Mouse (Mus musculus): ENCODE results near the gene Ubc. TPM values are rescaled to one million over a fixed set of nuclear protein-coding genes. Genes with fewer than 3 reads are reported as not detected.
A peak's percentile ranks its signal among the peaks of the same experiment; 100 is the strongest.
"Not testable (repeated sequence)": the region's sequence is repeated elsewhere in the genome, so short reads cannot be mapped to it uniquely, and the experiment has no call there.

Gene Ubc
- polyA plus RNA-seq (2016; fragmentation: Nextera tagmentation; extraction: Ambion mirVana), result 921 and 966 TPM in 2 replicates

DNA sequence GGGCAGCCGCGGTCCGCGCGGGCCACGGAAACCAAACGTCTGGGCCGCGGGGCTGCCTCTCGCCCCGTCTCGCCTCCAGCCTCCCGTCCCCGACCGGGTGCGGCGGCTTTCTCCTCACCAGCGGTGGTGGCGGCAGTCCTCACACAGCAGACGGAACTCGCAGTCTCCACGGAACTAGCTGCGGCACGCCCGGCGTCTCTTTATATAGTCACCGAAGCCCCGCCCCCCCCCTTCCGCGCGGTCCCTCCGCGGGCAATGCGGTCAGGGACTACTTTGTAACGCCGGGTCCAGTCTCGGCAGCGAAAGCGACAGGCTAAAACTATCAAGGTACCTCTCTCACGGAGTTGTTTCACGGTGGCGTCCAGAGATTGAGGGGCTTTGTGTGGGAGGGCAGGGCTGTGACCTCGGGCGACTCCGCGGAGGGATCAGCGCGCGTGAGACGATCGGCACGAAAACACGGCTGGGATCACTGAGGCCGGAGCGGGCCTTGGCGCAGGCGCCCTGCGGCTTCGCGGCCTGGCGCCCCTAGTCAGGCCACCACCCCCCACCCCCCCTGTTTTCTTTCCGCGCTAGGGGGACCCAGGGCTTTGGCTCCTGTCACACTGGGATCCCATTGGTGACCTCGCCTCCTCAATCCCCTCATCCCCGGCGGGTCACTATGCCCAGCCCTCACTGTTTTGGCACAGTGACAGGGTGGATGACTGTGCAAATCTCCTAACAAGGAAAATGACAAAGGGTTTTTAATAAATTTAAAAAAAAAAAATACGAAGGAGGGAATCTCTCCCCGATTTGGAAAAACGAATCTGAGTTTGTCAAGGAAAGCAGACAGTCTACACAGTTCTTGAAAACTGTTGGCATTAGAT lies at the start of gene Ubc:
Ubc (minus strand) TSS at position 624 of the 863 bp plus-strand sequence.
- H3K9me3 ChIP-seq, result no peaks in the 10 kb centered on the region

DNA sequence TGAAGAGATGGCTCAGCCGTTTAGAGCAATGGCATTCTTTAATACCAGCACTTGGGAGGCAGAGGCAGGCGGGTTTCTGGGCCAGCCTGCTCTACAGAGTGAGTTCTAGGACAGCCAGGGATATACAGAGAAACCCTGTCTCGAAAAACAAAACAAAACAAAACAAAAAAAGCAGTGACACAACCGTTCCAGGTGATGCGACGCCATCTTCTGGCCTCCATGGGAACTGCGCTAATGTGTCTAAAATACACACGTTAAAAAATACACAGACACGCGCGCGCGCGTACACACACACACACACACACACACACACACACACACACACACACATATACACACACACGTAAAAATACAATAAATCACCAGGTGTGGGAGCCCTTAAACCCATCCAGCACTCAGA lies 44.3 kb upstream of the Ubc start:
- not testable (repeated sequence) for H3K9me3 ChIP-seq; DNase-seq (ENCODE audit: low spot score); H3K27me3 ChIP-seq (ENCODE audit: insufficient read depth, poor library complexity, severe bottlenecking); H3K27ac ChIP-seq
- H3K36me3 ChIP-seq, result peaks cover 25% of the 10 kb centered on the region
- WGBS, result 56% methylated on average over 15 of the region's 15 CpGs
- peaks cover 15% of the 10 kb centered on the region for H3K4me1 ChIP-seq
- peak overlapping the region; percentile 99 for H3K4me3 ChIP-seq

More for the DNA sequence above, at the start of gene Ubc:
- Histone ChIP-seq H3K36me3 (peaks cover 22% of the 10 kb centered on the region), H3K4me1 (peaks cover 33% of the 10 kb centered on the region), H3K4me3 (peak within 1 kb of the TSS; percentile 92), H3K27ac (peak within 1 kb of the TSS; percentile 100), H3K27me3 (ENCODE audit: insufficient read depth, poor library complexity, severe bottlenecking) (no peaks in the 10 kb centered on the region)
- 1% methylated on average over 69 of the region's 69 CpGs for WGBS
- DNase-seq (ENCODE audit: low spot score), result peak; percentile 94

DNA sequence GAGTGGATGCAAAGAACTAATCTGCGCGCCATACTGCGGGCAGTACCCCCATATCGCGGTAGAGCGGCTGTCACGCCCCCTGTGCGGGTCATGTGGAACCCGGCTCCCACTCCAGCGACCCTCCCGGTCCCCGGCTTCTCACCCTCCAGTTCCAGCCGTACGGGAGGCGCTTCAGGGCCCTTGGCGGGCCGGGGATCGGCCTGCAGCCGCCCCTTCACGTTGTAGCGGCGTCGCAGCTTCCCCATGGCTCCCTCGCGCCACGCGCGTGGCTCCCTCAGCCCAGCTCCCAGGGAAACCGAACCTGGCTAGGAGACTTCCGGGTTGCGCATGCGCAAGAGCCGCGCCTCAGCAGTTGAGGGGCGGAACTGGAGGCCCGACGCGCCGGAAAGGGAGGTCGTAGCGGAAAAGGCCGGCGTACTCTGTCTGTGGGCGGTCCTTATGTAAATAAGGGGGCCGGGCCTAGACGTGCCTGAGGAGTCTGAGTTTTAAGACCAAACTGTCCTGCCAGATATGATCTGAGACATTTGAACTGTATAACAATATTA lies 43.9 kb upstream of the Ubc start, which contains the start of gene Dhx37:
Dhx37 (minus strand) TSS at position 329 of the 545 bp plus-strand sequence.
- peaks cover 15% of the 10 kb centered on the region for H3K4me1 ChIP-seq
- 0% methylated on average over 46 of the region's 46 CpGs for WGBS
- peak within 1 kb of the TSS; percentile 99 for H3K4me3 ChIP-seq
- H3K27me3 ChIP-seq (ENCODE audit: insufficient read depth, poor library complexity, severe bottlenecking), result no peaks in the 10 kb centered on the region
- peak within 1 kb of the TSS; percentile 95 for H3K27ac ChIP-seq
- peak; percentile 97 for DNase-seq (ENCODE audit: low spot score)
- no peaks in the 10 kb centered on the region for H3K9me3 ChIP-seq
- H3K36me3 ChIP-seq, result peaks cover 29% of the 10 kb centered on the region

DNA sequence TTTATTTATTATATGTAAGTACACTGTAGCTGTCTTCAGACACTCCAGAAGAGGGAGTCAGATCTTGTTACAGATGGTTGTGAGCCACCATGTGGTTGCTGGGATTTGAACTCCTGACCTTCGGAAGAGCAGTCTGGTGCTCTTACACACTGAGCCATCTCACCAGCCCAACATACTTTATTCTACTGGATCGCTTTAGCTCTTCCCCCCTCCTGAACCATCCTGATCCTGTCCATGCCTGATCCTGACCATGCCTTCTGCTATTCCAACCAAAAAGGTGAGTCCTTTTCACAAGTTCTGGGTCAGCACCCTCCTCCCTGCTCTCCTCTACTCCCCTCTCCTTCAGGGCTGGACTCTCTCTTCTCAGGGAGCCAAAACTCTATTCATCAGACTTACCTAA lies 42.3 kb upstream of the Ubc start:
- H3K27ac ChIP-seq; H3K27me3 ChIP-seq (ENCODE audit: insufficient read depth, poor library complexity, severe bottlenecking); H3K4me3 ChIP-seq; DNase-seq (ENCODE audit: low spot score); H3K9me3 ChIP-seq: not testable (repeated sequence)
- 91% methylated on average over 2 of the region's 2 CpGs for WGBS
- peaks cover 15% of the 10 kb centered on the region for H3K4me1 ChIP-seq
- H3K36me3 ChIP-seq, result peaks cover 45% of the 10 kb centered on the region

DNA sequence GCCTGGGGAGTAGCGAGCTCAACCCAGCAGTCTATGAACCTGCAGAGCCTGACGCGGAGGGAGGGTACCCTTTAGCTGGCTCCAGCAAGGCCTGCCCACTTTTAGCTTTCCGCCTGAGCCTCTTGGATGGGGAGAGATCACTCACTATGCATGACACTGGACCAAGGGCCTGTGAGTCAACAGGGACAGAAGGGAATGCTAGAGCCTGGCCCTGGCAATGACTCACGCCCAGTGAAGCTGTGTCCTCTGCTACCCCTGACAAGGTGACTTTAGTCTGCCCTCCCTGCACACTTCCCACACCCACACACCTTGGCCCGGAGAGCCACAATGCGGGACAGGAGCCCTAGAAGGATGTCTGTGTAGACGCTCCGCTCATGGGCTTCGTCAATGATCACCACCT lies 36.3 kb upstream of the Ubc start:
- Histone ChIP-seq H3K4me1 (peaks cover 3% of the 10 kb centered on the region; the same call in 1 of the 2 replicates), H3K27me3 (ENCODE audit: insufficient read depth, poor library complexity, severe bottlenecking) (no peaks in the 10 kb centered on the region), H3K4me3 (no peak overlapping the region), H3K27ac (peak overlapping the region; percentile 26; the same call in 1 of the 2 replicates), H3K9me3 (no peaks in the 10 kb centered on the region), H3K36me3 (peaks cover 100% of the 10 kb centered on the region)
- DNase-seq (ENCODE audit: low spot score), result no peak
- WGBS, result 92% methylated on average over 10 of the region's 10 CpGs

DNA sequence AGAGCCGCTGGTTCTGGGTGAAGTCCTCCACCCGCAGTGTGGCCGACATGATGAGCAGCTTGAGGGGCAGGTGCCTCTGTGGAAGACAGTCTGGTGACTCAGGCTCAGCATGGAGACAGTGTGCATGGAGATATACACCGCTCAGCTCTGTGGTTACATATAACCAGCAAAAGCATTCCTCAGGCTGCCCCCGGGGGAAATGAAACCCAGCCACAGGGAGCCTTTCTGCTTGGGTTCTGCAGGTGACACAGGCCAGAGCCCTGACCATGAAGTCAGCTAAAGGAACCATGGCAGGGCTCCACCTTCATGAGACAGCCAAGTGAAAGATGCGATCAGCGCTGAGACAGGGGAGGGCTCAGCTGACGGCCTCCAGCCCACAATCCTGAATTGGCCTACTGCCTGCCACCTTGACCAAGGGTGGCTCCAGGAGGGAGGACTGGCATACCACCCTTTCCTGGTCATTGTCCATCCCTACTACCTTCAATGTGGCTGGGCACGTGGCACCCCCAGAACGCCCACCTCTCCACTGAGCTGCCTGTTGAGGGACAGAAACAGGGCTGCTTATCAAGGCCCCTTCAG lies 35.8 kb upstream of the Ubc start:
- peaks cover 100% of the 10 kb centered on the region for H3K36me3 ChIP-seq
- H3K27me3 ChIP-seq (ENCODE audit: insufficient read depth, poor library complexity, severe bottlenecking), result no peaks in the 10 kb centered on the region
- DNase-seq (ENCODE audit: low spot score), result no peak
- no peaks in the 10 kb centered on the region for H3K9me3 ChIP-seq
- no peak overlapping the region for H3K4me3 ChIP-seq
- peaks cover 3% of the 10 kb centered on the region; the same call in 1 of the 2 replicates for H3K4me1 ChIP-seq
- H3K27ac ChIP-seq, result 0 out of 2 replicates have a peak overlapping the region, but pooled peaks have one; percentile 8
- 92% methylated on average over 10 of the region's 10 CpGs for WGBS

DNA sequence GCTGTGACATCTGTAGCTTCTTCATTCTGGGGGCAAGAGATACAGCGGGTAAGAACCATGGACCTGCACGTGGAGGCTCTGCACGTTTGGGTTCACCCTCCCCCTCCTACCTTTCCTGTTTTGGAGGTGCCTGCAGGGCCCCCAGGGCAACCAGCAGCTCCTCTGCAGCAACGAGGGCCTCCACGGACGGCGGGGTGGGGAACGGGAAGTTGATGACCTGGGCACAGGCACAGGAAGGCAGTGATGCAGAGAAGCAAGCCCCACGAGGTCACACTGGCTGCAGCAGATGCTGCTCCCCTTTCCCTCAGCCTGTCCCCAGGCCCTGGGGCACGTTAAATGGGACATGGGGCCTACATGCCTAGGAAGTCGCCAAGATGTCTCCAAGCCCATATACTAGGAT lies 29.1 kb upstream of the Ubc start:
- H3K4me3 ChIP-seq, result no peak overlapping the region
- DNase-seq (ENCODE audit: low spot score), result no peak
- H3K27me3 ChIP-seq (ENCODE audit: insufficient read depth, poor library complexity, severe bottlenecking), result no peaks in the 10 kb centered on the region
- H3K4me1 ChIP-seq, result no peaks in the 10 kb centered on the region
- H3K27ac ChIP-seq, result no peak overlapping the region
- H3K36me3 ChIP-seq, result peaks cover 98% of the 10 kb centered on the region
- WGBS, result 83% methylated on average over 11 of the region's 11 CpGs
- no peaks in the 10 kb centered on the region for H3K9me3 ChIP-seq

DNA sequence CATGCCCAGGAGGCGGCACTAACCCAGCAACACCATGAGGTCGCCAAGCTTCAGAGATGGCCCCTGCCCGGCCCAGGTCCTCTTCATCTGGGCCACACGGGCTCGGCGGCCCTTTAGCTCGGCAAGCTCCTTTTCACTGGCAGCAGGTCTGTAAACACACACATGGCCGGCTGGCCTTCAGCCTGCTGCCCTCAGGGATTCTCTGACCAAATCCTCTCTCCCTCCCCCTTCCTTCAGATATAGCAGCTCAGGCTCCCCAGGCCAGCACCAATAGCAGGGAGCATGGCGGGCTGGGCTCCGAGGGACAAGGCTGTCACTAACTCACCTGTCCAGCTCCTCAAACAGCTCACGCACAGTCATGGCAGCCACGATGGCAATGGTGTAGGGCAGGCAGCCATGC lies 28.6 kb upstream of the Ubc start:
- H3K27ac ChIP-seq, result no peak overlapping the region
- no peaks in the 10 kb centered on the region for H3K27me3 ChIP-seq (ENCODE audit: insufficient read depth, poor library complexity, severe bottlenecking)
- 94% methylated on average over 12 of the region's 12 CpGs for WGBS
- H3K4me3 ChIP-seq, result no peak overlapping the region
- no peaks in the 10 kb centered on the region for H3K4me1 ChIP-seq
- peaks cover 98% of the 10 kb centered on the region for H3K36me3 ChIP-seq
- DNase-seq (ENCODE audit: low spot score), result no peak
- no peaks in the 10 kb centered on the region for H3K9me3 ChIP-seq

DNA sequence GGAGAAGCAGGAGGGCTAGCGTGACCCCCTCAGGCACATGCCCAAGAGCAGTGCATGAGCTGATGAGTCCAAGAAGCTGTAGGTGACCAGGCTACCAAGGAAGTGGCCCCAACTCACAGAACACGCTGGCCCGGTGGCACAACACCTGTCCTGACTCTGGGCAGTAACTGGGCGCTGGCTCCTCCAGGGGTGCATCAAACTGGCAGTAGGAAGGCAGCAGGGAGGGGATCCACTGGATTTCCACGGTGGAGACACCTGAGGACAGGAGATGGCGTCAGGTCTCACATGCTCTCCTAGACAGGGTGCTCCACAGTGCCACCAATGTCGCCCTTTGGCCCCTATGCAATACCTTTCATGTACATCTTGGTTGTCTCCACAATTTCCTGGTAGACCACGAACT lies 26.2 kb upstream of the Ubc start:
- Histone ChIP-seq H3K4me1 (no peaks in the 10 kb centered on the region), H3K36me3 (peaks cover 83% of the 10 kb centered on the region), H3K9me3 (no peaks in the 10 kb centered on the region), H3K27me3 (ENCODE audit: insufficient read depth, poor library complexity, severe bottlenecking) (no peaks in the 10 kb centered on the region), H3K4me3 (no peak overlapping the region), H3K27ac (no peak overlapping the region)
- WGBS, result 94% methylated on average over 8 of the region's 8 CpGs
- no peak for DNase-seq (ENCODE audit: low spot score)

DNA sequence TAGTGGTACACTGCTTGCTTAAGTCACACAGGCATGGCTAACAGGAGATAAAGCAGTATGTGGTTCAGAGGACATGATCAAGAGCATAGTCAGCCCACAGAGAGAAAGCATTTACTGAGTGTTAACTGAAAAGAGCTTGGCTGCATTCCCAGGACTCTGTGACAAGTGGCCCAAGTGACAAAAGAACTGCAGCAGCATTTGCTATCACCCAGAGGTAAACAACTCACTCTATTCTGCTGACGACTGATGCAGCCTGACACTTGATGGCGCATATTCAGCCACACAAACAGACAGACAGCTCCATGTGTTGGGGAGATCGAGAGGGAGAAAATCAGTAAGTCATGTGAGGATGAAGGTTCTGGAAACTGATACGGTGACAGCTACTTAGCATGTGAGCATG lies 23.8 kb upstream of the Ubc start:
- 80% methylated on average over 4 of the region's 4 CpGs for WGBS
- Histone ChIP-seq H3K27me3 (ENCODE audit: insufficient read depth, poor library complexity, severe bottlenecking) (no peaks in the 10 kb centered on the region), H3K9me3 (no peaks in the 10 kb centered on the region), H3K4me3 (no peak overlapping the region), H3K36me3 (peaks cover 60% of the 10 kb centered on the region), H3K27ac (no peak overlapping the region), H3K4me1 (peaks cover 9% of the 10 kb centered on the region)
- DNase-seq (ENCODE audit: low spot score), result no peak

DNA sequence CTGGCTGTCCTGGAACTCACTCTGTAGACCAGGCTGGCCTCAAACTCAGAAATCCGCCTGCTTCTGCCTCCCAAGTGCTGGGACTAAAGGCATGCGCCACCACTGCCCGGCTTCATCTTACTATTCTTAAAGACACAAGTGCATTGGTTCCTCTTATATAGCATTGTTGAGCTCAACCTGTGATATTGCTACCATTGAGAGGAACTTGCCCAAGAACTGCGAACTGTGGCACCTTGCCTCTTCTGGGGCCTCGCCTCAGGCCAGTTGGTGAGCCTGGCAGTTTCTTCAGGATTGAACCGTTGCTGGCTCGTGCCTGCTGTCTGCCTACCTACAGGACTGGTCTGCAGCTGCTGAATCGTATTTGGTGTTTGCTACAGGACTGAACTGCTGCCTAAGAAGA lies 22.5 kb upstream of the Ubc start:
- 91% methylated on average over 8 of the region's 8 CpGs for WGBS
- H3K27ac ChIP-seq; H3K9me3 ChIP-seq; DNase-seq (ENCODE audit: low spot score); H3K4me1 ChIP-seq; H3K27me3 ChIP-seq (ENCODE audit: insufficient read depth, poor library complexity, severe bottlenecking); H3K4me3 ChIP-seq: not testable (repeated sequence)
- H3K36me3 ChIP-seq, result peaks cover 48% of the 10 kb centered on the region

DNA sequence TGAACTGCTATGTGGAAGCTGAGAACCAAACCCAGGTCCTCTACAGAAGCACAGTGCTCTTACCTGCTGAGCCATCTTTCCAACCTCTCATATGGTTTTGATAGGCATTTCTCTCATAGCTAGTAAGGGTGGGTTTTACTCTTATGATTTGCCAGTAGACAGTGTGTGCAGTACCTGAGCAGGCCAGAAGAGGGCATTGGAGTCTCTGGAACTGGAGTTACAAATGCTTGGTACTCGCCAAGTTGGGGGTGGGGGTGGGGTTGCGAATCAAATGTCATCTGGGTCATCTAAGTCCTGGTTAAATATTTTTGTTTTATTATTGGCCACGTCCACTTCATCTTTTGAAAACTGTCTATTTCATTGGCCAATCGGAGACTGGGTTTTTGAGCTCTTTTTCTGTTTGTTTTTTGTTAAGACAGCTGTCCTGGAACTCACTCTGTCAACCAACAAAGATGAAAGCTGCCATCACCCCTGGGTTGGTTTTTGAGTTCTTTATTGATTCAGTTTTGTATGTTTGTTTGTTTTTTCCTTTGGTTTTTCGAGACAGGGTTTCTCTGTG lies 22.0 kb upstream of the Ubc start:
- DNase-seq (ENCODE audit: low spot score), result no peak
- Histone ChIP-seq H3K4me1 (peaks cover 14% of the 10 kb centered on the region), H3K4me3 (no peak overlapping the region), H3K9me3 (no peaks in the 10 kb centered on the region), H3K36me3 (peaks cover 43% of the 10 kb centered on the region), H3K27me3 (ENCODE audit: insufficient read depth, poor library complexity, severe bottlenecking) (no peaks in the 10 kb centered on the region), H3K27ac (no peak overlapping the region)
- 65% methylated on average over 5 of the region's 5 CpGs for WGBS

Measured in heart, embryonic 10.5 days (tissue).